8 mouse cellular contexts compared by ENCODE assay signal in the genomic region with DNA sequence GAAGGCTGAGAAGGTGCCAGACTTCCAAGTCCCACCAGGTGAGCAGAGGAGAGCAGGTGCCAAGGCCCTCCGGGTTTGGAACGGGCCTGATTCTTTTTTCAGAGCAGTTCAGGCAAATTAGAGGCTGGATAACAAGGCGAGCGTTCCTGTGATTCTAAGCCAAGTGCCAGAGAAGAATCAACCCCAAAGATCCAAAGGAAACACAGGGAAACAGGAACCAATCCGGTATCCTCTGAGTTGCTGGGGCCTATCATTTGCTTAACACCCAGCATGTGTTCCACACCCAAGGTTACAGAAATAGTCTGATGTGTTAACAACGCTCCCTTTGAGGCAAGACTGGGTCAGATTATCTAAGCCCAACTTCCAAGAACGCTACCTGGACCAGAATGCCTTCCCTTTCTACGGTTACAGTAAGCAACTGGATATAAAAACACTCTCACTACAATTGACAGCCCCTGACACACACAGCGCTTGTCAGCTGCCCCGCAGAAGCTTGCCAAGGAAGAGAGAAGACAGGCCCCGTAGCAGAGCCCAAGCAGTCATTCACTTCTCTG. TPM values are rescaled to one million over a fixed set of nuclear protein-coding genes. Genes with fewer than 3 reads are reported as not detected.
A peak's percentile ranks its signal among the peaks of the same experiment; 100 is the strongest.
DNase-seq lines count a peak whose midpoint lies in the region; ATAC-seq and TF ChIP-seq lines count a peak whose summit lies in the region.

No protein-coding gene starts in this region.

- H3K36me3 ChIP-seq in kidney, adult 2 months (ENCODE audit: control insufficient read depth, insufficient read depth, low read length): no peaks in the 10 kb centered on the region; the same call in 1 of the 2 replicates
- no peaks in the 10 kb centered on the region for H3K36me3 ChIP-seq in embryonic facial prominence, embryonic 15.5 days
- no peaks in the 10 kb centered on the region for H3K36me3 ChIP-seq in intestine, embryonic 16.5 days (ENCODE audit: control insufficient read depth, insufficient read depth, low read length)
- H3K36me3 ChIP-seq in midbrain, embryonic 13.5 days: no peaks in the 10 kb centered on the region

- ATAC-seq in activated CD4-positive, CD25-positive, alpha-beta regulatory T cell, adult 4 months: peak; percentile 24
- ATAC-seq in embryonic facial prominence, embryonic 15.5 days (ENCODE audit: insufficient number of reproducible peaks, low FRiP score, low TSS enrichment, low read depth): no peak
- ATAC-seq in intestine, embryonic 16.5 days: peak; percentile 47
- ATAC-seq in midbrain, embryonic 13.5 days: peak; percentile 71

- H3K4me2 ChIP-seq in embryonic facial prominence, embryonic 15.5 days (replicated peaks): peak overlapping the region; percentile 62
- H3K4me2 ChIP-seq in intestine, embryonic 16.5 days (ENCODE audit: low read depth, low read length): peak overlapping the region; percentile 66
- peak overlapping the region; percentile 66 for H3K4me2 ChIP-seq in midbrain, embryonic 13.5 days (replicated peaks)

- H3K9me3 ChIP-seq in embryonic facial prominence, embryonic 15.5 days (replicated peaks): no peaks in the 10 kb centered on the region
- H3K9me3 ChIP-seq in intestine, embryonic 16.5 days (ENCODE audit: control insufficient read depth, low read length): no peaks in the 10 kb centered on the region
- no peaks in the 10 kb centered on the region for H3K9me3 ChIP-seq in midbrain, embryonic 13.5 days

- DNase-seq in kidney, adult 2 months: peak; percentile 56
- no peak for DNase-seq in kidney, postnatal 4 days
- DNase-seq in urinary bladder, postnatal 10 days (ENCODE audit: low spot score): no peak
- no peak for DNase-seq in spleen, adult 12 weeks (ENCODE audit: low spot score)

- H3K4me3 ChIP-seq in kidney, adult 2 months (ENCODE audit: insufficient read depth, low read depth, low read length): peak overlapping the region; percentile 73
- H3K4me3 ChIP-seq in embryonic facial prominence, embryonic 15.5 days (replicated peaks): peak overlapping the region; percentile 75
- H3K4me3 ChIP-seq in intestine, embryonic 16.5 days (ENCODE audit: low read length): peak overlapping the region; percentile 77
- H3K4me3 ChIP-seq in midbrain, embryonic 13.5 days (replicated peaks): peak overlapping the region; percentile 56

- peak overlapping the region; percentile 58 for H3K9ac ChIP-seq in embryonic facial prominence, embryonic 15.5 days
- H3K9ac ChIP-seq in intestine, embryonic 16.5 days (ENCODE audit: low read depth, low read length): peak overlapping the region; percentile 90
- H3K9ac ChIP-seq in midbrain, embryonic 13.5 days (replicated peaks): peak overlapping the region; percentile 69

- H3K27ac ChIP-seq in kidney, adult 2 months (ENCODE audit: insufficient read depth, low read depth, low read length): peak overlapping the region; percentile 97
- H3K27ac ChIP-seq in embryonic facial prominence, embryonic 15.5 days (replicated peaks): peak overlapping the region; percentile 90
- H3K27ac ChIP-seq in intestine, embryonic 16.5 days (ENCODE audit: low read length): peak overlapping the region; percentile 74
- peak overlapping the region; percentile 74 for H3K27ac ChIP-seq in midbrain, embryonic 13.5 days

- no peak for TF ChIP-seq POLR2A in kidney, adult 2 months (IDR thresholded peaks at IDR 0.05; ENCODE audit: low read depth, low read length)

- TF ChIP-seq CTCF in kidney, adult 2 months (conservative IDR thresholded peaks at IDR 0.05; ENCODE audit: insufficient read depth, insufficient read length, low read depth, low read length): no peak

- no peaks in the 10 kb centered on the region for H3K27me3 ChIP-seq in kidney, adult 2 months (replicated peaks; ENCODE audit: control insufficient read depth, insufficient read depth, low read length)
- H3K27me3 ChIP-seq in embryonic facial prominence, embryonic 15.5 days: no peaks in the 10 kb centered on the region
- H3K27me3 ChIP-seq in intestine, embryonic 16.5 days (replicated peaks; ENCODE audit: control insufficient read depth, insufficient read depth, low read length): no peaks in the 10 kb centered on the region
- no peaks in the 10 kb centered on the region for H3K27me3 ChIP-seq in midbrain, embryonic 13.5 days

- H3K4me1 ChIP-seq in kidney, adult 2 months (ENCODE audit: control insufficient read depth, insufficient read depth, low read length): peaks cover 8% of the 10 kb centered on the region; the same call in 1 of the 2 replicates
- peaks cover 10% of the 10 kb centered on the region for H3K4me1 ChIP-seq in embryonic facial prominence, embryonic 15.5 days
- H3K4me1 ChIP-seq in intestine, embryonic 16.5 days (ENCODE audit: control insufficient read depth, insufficient read depth, low read length): peaks cover 9% of the 10 kb centered on the region; the same call in 1 of the 2 replicates
- H3K4me1 ChIP-seq in midbrain, embryonic 13.5 days (replicated peaks): peaks cover 14% of the 10 kb centered on the region

- WGBS in kidney, adult 2 months: 14% methylated on average over 11 of the region's 11 CpGs
- 18% methylated on average over 11 of the region's 11 CpGs for WGBS in embryonic facial prominence, embryonic 15.5 days
- 13% methylated on average over 11 of the region's 11 CpGs for WGBS in intestine, embryonic 16.5 days
- WGBS in midbrain, embryonic 13.5 days: 30% methylated on average over 11 of the region's 11 CpGs

RNA-seq across cellular contexts. Expression of a gene that starts 0.7 kb away (rescaled TPM):
- polyA plus RNA-seq in kidney, adult 2 months (2012; rRNA removed): 36.0 and 39.9 TPM in 2 replicates
- polyA plus RNA-seq in activated CD4-positive, CD25-positive, alpha-beta regulatory T cell, adult 4 months (2017; shearing (Covaris generic)): 10 to 100 TPM in 1 of 2 experiments, 1 to 10 TPM in 1; 9.6 to 10.7 TPM
- polyA plus RNA-seq in embryonic facial prominence, embryonic 15.5 days (2015; fragmentation: Nextera tagmentation; extraction: Ambion mirVana): 23.7 and 26.3 TPM in 2 replicates
- 34.2 and 35.9 TPM in 2 replicates for polyA plus RNA-seq in intestine, embryonic 16.5 days (2015; fragmentation: Nextera tagmentation; extraction: Ambion mirVana)
- 15.1 and 17.6 TPM in 2 replicates for polyA plus RNA-seq in midbrain, embryonic 13.5 days (2015; fragmentation: Nextera tagmentation; extraction: Ambion mirVana)
